Mouse (Mus musculus) layer of hippocampus, postnatal 10 days (tissue): ENCODE results near the gene Srm. TPM values are rescaled to one million over a fixed set of nuclear protein-coding genes. Genes with fewer than 3 reads are reported as not detected.

Experiments used
- DNase-seq, 2 experiments: peaks; one replicate each; pipeline ENCODE4 v3.0.0; 2021; ENCODE audit warnings: low spot score in 2 of 2
- long read RNA-seq: library from polyadenylated mRNA; stranded (forward); transcript quantifications from one replicate; pipeline ENCODE4 v2.0.0, GENCODE M21; 2023
- total RNA-seq, 2 experiments: library from RNA; stranded (reverse); gene quantifications; 2 replicates each; pipeline ENCODE4 v1.2.3; 2021

The Srm gene
- total RNA-seq = 10 to 100 TPM; 83.5 to 83.8 TPM
- long read RNA-seq, transcript Srm-201 (7 exons, 1,338 nt) = major isoform, 127 of 168 reads
- long read RNA-seq, partial matches to known transcripts = 33 of 168 reads
- long read RNA-seq, other reads (novel, unspliced or antisense) = 8 of 168 reads

DNA sequence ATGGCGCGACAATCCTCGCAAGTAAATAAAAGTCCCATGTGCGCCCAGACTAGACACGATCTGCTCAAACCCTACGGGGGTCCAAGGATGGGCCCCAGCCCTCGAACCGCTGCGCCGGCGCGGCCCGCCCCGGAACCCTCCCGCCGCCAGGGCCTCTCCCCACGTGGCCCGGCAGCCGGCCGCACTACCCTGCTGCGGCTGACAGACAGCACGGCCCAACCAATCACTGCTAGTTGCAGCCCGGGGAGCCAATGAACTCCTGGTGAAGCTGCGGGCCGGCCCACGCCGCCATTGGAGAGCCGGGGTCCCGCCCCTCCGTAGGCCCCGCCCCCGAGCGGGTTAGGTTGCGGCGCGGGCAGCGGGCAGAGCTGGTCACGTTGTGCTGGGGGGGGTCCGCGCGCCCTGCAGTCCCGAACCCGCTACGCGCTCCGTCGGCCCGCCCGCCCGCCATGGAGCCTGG, at the start of gene Srm:
Gene Srm (plus strand): TSS at position 333 of the 460 bp plus-strand sequence.
- peak; percentile 95 to 97 for DNase-seq

DNA sequence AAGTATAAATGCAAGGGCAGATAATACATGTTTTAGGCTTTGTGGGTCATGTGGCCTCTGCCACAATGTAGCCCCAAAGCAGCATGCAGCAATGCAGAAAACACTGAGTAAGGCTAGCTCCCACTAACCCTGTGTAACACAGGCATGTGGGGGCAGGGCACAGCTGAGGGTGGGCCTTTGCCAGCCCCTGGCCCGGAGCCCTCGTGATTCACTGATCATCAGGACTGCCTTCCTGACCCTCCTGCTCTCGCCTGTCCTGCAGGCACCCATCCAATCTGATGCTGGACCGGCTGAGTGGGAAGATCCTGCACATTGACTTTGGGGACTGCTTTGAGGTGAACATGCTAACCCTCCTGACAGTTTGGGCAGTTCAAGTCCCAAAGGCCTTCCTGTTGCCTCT, 42.2 kb upstream of the Srm start:
- no peak for DNase-seq

DNA sequence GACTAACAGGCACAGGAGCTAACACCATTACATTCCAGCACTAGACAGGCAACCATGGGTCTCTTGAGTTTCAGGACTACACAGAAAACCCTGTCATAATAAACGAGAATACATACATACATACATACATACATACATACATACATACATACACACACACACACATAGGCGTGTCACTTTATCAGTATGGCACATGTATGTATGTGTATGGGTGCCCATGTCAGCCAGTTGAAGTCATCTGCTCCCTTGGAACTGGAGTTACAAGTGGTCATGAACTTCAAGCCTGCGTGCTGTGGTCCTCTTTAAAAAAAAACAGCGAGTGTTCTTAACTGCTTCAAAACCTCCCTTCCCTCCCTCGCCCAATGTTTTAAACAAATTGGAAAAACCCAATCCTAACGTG, 33.5 kb upstream of the Srm start:
- DNase-seq = no peak

DNA sequence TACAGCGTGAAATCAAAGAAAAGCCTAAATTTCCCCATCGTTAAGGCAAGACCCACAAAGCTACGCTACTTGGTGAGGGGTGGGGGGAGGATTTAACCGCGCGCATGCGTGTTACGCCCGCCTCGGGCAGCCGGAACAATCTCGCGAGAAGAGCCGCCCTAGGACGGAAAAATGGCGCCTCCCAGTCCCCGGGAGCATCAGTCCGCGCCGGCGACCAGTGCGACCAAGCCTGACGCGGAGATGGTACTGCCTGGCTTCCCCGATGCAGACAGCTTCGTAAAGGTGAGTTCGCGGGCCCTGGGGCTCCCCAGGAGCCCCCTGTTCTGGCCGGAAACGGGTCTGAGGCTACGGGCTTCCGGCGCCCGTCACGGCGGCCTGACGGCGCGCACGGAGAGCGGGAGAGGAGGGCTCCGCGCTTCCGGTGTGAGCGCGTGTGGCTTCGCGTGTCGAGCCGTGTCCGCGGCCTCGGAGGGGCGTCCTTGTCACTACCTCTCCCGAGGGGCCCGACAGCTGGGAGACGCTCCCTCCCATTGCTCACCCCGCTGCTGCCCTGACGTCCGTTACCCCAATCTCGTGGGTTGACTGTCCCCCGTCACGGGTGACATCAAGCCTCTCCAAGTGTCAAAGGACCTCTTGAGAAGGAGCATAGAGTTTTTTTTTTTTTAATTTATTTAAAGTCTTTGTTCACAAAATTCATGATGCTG, 32.9 kb upstream of the Srm start, which contains the start of gene Exosc10:
Gene Exosc10 (plus strand): TSS at position 133 of the 704 bp plus-strand sequence.
- DNase-seq = peak; percentile 84 to 90

DNA sequence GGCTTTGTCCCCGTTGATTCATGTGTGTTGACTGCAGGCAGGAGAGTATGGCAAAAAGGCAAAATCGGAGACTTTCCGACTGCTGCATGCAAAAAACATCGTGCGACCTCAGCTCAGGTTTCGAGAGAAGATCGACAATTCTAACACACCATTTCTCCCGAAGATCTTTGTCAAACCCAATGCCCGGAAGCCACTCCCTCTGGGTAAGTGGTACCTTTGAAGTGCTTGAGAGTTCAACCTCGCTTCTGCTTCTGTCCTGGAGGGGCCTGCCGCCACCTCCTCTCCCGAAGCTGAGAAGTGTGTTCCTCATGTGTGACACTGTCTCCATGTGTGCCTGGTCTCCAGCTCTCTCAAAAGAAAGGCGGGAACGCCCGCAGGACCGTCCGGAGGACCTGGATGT, 28.6 kb upstream of the Srm start:
- DNase-seq = no peak

DNA sequence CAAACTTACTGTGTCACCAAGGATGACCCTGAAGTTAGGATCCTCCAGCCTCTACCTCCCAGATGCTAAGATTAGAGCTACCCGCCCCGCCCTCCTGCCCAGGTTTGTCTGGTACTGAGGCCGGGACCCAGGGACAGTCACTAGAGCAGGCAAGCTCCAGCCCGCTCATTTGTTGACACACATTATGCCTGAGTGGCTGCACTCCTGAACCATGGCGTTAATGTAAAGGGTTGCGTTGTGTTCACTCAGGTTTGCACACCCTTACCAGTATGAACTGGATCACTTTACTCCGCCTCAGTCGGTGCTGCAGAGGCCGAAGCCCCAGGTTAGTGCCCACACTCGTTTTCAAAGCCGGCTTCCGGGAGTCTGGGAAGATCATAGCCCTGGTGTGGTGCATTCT, 27.7 kb upstream of the Srm start:
- no peak for DNase-seq

DNA sequence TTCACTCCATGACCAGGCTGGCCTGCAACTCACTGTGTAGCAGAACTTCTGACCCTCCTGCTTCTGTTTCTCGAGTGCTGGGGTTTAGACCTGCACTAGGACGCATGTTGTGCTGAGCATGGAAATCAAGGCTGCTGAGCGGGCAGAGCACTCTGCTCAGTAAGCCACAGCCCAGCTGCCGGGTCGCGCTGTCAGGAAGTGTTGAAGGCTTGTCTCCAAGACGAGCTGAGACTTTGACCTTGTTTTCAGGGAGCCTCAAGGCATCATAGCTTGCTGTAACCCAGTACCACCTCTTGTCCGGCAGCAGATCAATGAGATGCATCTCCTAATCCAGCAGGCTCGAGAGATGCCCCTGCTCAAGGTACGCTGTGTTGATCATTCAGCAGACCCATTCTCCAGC, 21.2 kb upstream of the Srm start:
- no peak for DNase-seq

DNA sequence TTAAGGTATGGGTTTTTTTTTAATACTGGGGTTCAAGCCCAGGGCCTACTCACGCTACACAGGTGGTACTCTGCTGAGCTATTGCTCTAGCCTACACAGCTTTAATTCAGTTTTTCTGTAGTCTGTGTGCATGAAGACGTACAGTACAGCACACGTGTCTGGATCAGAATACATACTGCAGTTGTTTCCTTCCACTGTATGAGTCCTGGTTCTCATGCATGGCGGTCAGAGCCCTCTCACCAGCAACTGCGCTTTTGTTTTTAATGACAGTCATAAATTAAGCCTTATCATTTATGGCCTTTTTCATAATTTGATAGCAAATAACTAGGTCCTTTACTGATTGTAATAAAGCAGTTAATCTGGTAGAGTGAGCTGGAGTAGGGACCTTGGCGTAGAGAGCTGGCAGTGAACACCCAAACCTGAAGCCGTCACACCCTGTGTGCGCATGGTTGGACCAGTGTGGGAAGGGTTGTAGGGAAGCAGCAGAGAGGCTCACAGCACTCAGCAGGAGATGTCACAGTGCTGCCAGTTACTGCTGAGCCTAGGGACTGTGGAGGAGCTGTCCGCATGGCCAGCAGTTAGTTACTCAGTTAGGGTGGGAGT, 20.5 kb upstream of the Srm start:
- DNase-seq = no peak

DNA sequence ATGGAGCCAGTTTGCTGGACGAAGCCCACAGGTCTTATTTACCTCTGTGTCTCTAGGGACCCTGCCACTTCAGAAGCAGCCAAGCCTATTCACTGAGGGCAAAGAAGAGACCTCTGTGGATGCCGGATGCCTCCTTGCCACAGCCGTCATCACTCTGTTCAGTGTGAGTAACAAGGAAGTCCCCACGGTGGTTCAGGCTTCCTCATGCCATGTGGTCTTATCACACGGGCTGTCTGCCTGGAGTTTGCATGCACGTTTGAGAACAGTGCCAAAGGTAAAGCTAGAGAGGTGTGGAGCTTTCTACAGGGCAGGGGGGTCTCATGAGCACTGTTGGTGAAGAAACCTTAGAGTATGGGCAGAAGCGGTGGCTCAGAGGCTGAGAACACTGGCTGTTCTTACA, 18.1 kb upstream of the Srm start:
- DNase-seq = no peak

DNA sequence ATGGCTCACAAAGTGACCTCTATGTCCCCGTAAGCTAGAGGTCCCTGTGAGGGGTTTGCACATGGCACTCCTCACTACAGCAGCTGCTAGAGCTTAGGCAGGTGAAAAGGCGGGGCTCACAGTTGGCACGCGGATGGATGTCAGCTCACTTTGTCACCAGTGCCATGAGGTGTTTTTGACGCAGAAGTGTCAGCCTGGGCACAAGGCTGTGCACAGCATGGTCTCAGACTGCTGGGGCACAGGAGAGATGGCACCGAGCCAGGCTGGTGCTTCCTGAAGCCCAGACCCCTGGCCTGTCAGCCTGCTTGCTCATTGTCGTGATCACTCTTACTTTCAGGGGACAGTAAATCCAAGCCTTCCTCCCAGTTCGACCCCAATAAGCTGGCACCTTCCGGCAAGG, 10.5 kb upstream of the Srm start:
- no peak for DNase-seq

DNA sequence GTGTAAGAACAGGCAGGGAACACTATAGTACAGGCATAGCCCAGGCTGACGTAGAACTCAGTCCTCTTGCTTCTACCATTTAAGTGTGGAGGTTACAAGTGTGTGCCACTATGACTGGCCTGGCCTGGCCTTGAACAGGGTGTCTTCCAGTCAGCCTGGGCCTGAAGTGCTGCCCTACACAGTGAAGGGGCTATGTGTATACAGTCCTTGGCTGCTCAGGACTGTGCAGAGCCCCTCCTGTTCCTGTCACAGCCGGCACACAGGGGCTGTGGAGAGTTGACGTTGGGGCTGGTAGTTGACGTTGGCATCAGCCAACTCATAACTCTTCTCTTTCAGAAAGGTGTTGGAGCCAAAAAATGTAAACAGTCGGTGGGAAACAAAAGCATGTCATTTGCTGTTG, 9.9 kb upstream of the Srm start:
- no peak for DNase-seq

DNA sequence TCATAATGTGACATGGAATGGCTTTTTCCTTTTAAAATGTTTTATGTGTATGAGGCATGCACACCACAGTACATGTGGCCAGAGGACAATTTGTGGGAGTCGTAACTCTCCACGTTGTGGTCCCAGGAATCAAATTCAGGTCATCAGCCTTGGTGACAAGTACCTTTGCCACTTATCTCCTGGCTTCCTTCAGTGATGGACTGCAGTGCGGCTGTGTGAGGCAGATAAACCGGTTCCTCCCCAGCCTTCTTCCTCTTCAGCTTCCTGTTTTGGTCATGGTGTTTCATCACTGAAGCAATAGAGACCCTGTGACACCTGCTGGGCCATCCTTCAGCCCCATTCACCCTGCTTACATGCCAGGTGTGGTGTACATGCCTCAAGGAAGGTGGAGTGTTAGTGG, 8.0 kb upstream of the Srm start:
- DNase-seq = no peak

DNA sequence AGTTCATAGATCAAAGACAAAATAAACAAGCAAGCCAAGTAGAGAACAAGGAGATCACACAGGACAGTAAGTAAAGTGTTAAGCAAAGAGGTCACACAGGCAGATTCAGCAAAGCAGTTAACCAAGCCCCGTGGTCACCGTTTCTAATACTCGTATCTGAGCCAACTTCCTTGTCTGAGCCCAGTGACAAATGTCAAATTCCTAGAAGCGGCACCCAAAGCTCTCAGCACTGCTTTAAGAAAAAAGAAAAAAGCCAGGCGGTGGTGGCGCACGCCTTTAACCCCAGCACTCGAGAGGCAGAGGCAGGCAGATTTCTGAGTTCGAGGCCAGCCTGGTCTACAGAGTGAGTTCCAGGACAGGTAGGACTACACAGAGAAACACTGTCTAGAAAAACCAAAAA, 4.7 kb upstream of the Srm start:
- DNase-seq = no peak

DNA sequence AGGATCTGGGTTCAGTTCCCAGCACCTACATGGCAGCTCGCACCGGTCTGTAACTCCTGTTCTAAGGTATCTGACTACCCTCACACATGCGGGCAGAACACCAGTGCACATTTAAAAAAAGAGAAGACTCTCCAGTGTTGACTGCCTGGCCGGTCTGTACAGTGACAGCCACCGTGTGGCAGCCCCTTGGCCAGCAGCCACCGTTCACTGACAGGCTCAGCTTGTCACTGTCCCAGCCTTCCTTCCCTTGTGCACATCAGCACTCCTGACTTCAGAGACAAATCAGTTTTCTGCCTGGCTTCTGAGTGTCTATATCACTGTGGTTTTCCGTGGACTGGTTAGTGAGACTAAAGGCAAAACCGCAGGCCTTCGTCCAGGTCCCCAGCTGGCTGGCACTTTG, 2.5 kb upstream of the Srm start:
- DNase-seq = peak; percentile 46 to 52

DNA sequence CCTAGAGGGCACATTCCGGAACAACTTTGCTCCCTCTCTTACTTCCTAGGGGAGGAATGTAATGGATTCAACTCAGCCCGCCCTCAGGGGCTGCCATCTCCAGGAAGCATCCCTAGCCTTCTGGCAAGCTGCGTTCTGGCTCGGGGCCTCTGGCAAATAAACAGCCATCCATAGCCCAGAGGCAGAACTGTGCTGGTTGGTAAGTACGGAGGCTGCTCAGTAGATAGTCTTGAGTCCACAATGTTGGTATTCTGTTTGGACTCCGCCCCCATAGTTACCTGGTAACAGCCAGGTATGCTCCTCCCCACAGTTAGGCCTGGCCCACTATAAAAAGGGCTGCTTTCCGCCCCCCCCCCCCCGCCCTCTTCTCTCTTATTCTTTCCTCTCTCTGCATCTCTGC, 1.7 kb upstream of the Srm start:
- DNase-seq = peak; percentile 64 to 72

DNA sequence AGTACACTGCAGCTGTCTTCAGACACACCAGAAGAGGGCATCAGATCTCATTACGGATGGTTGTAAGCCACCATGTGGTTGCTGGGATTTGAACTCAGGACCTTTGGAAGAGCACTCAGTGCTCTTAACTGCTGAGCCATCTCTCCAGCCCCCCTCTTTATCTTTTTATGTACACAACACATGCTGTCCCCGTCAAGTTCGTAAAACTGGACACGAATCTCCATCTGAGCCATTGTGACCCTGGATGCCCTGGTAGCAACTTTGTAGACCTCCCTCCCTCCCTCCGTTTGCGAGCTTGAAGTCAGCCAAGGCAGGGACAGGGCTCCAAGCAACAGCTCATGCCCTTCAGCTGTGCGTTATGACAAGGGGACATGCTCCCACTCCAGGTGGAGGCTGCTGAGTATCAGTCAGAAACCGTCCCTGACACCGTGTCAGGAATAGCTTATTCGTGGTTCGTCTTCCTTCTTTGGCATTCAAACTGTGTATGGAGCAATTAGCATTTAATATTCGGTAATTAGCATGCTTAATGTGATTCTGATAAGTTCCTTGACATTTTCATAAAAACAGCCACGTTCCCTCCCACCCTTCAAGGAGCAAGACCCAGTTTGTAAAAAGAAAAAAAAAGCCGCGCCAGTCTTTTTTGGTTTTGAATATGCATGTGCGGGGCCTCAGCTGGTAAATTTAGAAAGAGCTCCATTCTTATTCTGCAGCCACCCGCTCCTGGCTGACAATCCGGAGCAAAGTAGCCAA, 707 bp upstream of the Srm start:
- DNase-seq = peak; percentile 33 to 45

DNA sequence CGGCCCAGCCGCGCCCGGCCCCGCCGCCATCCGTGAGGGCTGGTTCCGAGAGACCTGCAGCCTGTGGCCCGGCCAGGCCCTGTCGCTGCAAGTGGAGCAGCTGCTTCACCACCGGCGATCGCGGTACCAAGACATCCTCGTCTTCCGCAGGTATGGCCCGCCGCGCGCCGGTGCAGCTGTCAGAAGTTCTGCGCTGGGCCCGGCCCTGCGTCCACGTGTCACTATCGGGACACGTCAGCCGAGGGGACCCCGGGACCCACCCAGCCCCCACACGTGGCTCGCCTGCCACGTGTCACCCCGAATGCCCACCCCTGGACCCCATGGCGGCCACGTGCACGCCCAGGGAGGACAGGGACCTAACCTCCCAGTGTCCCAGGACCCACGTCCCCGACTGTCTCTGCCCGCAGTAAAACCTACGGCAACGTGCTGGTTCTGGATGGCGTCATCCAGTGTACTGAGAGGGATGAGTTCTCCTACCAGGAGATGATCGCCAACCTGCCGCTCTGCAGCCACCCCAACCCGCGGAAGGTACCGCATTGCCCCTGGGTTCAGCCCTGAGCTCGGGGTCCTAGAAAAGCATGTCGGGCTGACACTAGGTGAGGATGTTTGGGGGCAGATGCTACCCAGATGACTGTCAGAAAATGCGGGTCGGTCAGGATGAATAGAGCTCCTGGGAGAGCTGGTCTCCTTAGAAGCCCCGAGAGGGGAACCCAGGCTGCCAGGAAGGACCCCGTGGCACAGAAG, 506 bp downstream of the Srm start:
- no peak for DNase-seq

DNA sequence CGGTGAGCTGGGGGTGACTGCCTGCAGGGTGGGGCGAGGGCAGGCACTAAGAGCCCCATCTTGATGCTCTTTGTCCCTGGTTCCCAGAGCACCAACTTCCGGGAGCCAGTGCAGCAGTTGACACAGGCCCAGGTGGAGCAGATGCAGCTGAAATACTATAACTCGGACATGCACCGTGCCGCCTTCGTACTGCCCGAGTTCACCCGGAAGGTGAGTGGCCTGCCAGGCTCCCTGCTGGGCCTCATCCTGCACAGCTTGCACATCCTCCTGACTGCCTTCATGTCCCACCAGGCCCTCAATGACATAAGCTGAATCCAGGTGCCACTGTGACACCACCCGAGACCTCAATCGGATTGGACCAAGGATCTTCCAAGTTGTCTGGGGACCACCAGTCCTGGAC, 2.7 kb downstream of the Srm start:
- DNase-seq = no peak

DNA sequence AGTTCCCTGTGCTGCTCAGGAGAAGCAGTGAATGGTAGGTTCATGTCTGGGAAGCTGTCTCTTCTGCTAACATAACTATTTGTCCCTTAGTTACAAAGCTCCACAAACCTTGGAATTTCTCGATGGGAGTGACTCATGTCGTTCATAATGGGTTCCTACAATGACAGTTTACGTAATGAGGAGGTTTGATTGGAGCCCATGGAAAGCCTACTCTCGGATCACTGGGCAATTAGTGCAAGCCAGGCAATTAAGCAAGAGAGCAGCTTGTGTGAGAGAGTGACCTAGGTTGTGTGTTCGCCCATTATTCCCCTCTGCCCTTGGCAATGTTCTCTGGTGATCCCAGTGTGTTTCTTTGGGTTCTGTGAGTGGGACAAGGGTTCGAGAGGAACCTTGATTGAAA, 4.6 kb downstream of the Srm start:
- DNase-seq = no peak

DNA sequence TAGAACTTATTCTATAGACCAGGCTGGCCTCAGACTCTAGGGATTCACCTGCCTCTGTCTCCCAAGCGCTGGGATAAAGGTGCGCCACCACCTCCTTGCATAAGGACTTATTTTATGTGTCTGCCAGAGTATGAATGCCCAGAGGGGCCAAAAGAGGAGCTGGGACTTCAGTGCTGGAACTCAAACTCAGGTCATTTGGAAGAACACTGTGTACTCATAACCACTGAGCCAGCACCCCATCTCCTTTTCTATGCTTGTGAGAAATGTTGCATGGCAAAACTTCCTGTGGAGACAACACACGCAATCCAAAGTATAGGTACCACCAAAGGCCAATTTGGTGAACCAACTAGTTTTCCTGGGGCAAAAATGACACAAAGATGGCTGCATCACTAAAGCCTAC, 5.4 kb downstream of the Srm start:
- DNase-seq = no peak

DNA sequence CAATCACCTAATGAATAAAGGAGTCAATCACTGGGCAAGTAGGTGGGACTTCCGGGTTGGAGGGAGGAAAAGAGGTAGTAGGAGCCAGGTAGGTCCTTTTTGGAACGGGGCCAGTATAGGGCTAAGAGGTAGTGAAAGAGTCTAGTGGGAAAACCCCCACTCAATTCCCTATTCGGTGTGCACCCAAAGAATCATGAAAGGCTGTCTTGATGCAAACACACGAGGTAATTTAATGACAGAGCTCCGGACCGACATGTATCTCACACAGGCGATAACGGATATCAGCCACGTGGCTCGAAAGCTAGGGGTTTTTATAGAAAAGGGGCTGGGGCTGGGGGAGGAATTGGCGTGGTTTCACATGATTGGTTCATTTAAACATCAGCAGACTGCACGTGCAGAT, 7.5 kb downstream of the Srm start:
- no peak for DNase-seq
